Mouse (Mus musculus): ENCODE measurements around the gene Arrdc1.

GRCm38 (mm10) chr2:24914762-24915161 is 20.3 kb downstream of the Arrdc1 start:
- TF ChIP-seq GATA1 (IDR thresholded peaks at IDR 0.05; ENCODE audit: low read length) (no peak), TAL1 (IDR thresholded peaks at IDR 0.05; ENCODE audit: low read length) (no peak)

Measured in erythroblast, embryonic 14.5 days (primary cell).